Mouse (Mus musculus) natural killer cell, adult 2 months (primary cell): Measurements from ENCODE around the gene Synpo2.
"Not testable (repeated sequence)": the region's sequence is repeated elsewhere in the genome, so short reads cannot be mapped to it uniquely, and the experiment has no call there.

Source experiments
- DNase-seq, 2 experiments: peaks; one replicate each; pipeline ENCODE4 v3.0.0; 2022; ENCODE audit warnings: low spot score in 2 of 2

The Synpo2 gene

GRCm38 (mm10) chr3:123131151-123131756, 104.7 kb downstream of the Synpo2 start:
- DNase-seq, result no peak

GRCm38 (mm10) chr3:123130314-123131150, 105.4 kb downstream of the Synpo2 start:
- no peak for DNase-seq

GRCm38 (mm10) chr3:123128781-123129180, 107.2 kb downstream of the Synpo2 start:
- DNase-seq, result no peak

- no peak for DNase-seq
Observed at GRCm38 (mm10) chr3:123128091-123128490, 107.9 kb downstream of the Synpo2 start.

GRCm38 (mm10) chr3:123126741-123127140, 109.2 kb downstream of the Synpo2 start:
- DNase-seq, result not testable (repeated sequence)

GRCm38 (mm10) chr3:123123817-123124216, 112.1 kb downstream of the Synpo2 start:
- DNase-seq, result no peak

GRCm38 (mm10) chr3:123122151-123123030, 113.6 kb downstream of the Synpo2 start:
- DNase-seq, result no peak

- DNase-seq, result no peak
Observed at GRCm38 (mm10) chr3:123116903-123117302, 119.0 kb downstream of the Synpo2 start.

- no peak for DNase-seq
Observed at GRCm38 (mm10) chr3:123115770-123116527, 120.0 kb downstream of the Synpo2 start.

GRCm38 (mm10) chr3:123114001-123114635, 121.8 kb downstream of the Synpo2 start:
- DNase-seq, result no peak

- DNase-seq, result no peak
Observed at GRCm38 (mm10) chr3:123112781-123113180, 123.2 kb downstream of the Synpo2 start.

GRCm38 (mm10) chr3:123111071-123111711, 124.8 kb downstream of the Synpo2 start:
- no peak for DNase-seq

- no peak for DNase-seq
Observed at GRCm38 (mm10) chr3:123107830-123108549, 128.0 kb downstream of the Synpo2 start.

GRCm38 (mm10) chr3:123104325-123104724, 131.6 kb downstream of the Synpo2 start:
- DNase-seq, result no peak

- DNase-seq, result peak; percentile 20 to 46
Observed at GRCm38 (mm10) chr3:123103151-123103860, 132.6 kb downstream of the Synpo2 start.

- DNase-seq, result no peak
Observed at GRCm38 (mm10) chr3:123101761-123102160, 134.2 kb downstream of the Synpo2 start.

GRCm38 (mm10) chr3:123095111-123095510, 140.8 kb downstream of the Synpo2 start:
- no peak for DNase-seq

GRCm38 (mm10) chr3:123093640-123094361, 142.1 kb downstream of the Synpo2 start:
- DNase-seq, result no peak
